Mouse (Mus musculus) lung, embryonic 16.5 days (tissue): ENCODE measurements around the gene Psg17. TPM values are rescaled to one million over a fixed set of nuclear protein-coding genes. Genes with fewer than 3 reads are reported as not detected.
A peak's percentile ranks its signal among the peaks of the same experiment; 100 is the strongest.
"Not testable (repeated sequence)": the region's sequence is repeated elsewhere in the genome, so short reads cannot be mapped to it uniquely, and the experiment has no call there.

ENCODE experiments used
- ATAC-seq: fragments of 200-750 bp; cut with Nextera tagmentation; 2 replicates; pipeline ENCODE4 v1.8.0; 2017; ENCODE audit warnings: low read depth, mild to moderate bottlenecking, moderate library complexity
- H3K27ac ChIP-seq: fragments of 300-500 bp; sonication (generic); 2 replicates; pipeline ENCODE4 v1.5.1; 2014; ENCODE audit warnings: mild to moderate bottlenecking, control low read depth, low read length
- H3K27me3 ChIP-seq: fragments of 300-500 bp; sonication (generic); 2 replicates; pipeline ENCODE4 v1.6.1; 2014; ENCODE audit warnings: low read depth, low read length, mixed read lengths; ENCODE audit not compliant: control insufficient read depth, insufficient read depth
- H3K36me3 ChIP-seq: fragments of 300-500 bp; sonication (generic); 2 replicates; pipeline ENCODE4 v1.6.1; 2014; ENCODE audit warnings: low read length; ENCODE audit not compliant: control insufficient read depth, insufficient read depth
- H3K4me1 ChIP-seq: fragments of 300-500 bp; sonication (generic); replicated peaks from 2 replicates; pipeline ENCODE4 v1.6.1; 2014; ENCODE audit warnings: low read length, mixed read lengths; ENCODE audit not compliant: control insufficient read depth, insufficient read depth
- H3K4me2 ChIP-seq: fragments of 300-500 bp; sonication (generic); 2 replicates; pipeline ENCODE4 v1.6.1; 2014; ENCODE audit warnings: low read depth, low read length, control low read depth
- H3K4me3 ChIP-seq: fragments of 300-500 bp; sonication (generic); 2 replicates; pipeline ENCODE4 v1.5.1; 2014; ENCODE audit warnings: mild to moderate bottlenecking, low read length, control low read depth
- H3K9ac ChIP-seq: fragments of 300-500 bp; sonication (generic); 2 replicates; pipeline ENCODE4 v1.6.1; 2014; ENCODE audit warnings: low read length, control low read depth
- H3K9me3 ChIP-seq: fragments of 300-500 bp; sonication (generic); 2 replicates; pipeline ENCODE4 v1.6.1; 2016; ENCODE audit warnings: low read length; ENCODE audit not compliant: control insufficient read depth
- WGBS: fragments of 180-500 bp; shearing (Covaris S2); extraction: QIAGEN DNeasy Blood & Tissue Kit; methylation state at CpG from one replicate; pipeline ENCODE4 v1.1.7; 2014; 5-methylcytosine and 5-hydroxymethylcytosine counted together
- polyA plus RNA-seq: library from polyadenylated mRNA; unstranded; fragments of >200 nt; fragmentation: Nextera tagmentation; extraction: Ambion mirVana; gene quantifications from 2 replicates; pipeline ENCODE4 v1.2.1, GENCODE M21; 2015

Gene Psg17
- polyA plus RNA-seq, 1 experiment from 2014 or later = 0.06 TPM

- not testable (repeated sequence) for H3K27me3 ChIP-seq, ATAC-seq, H3K4me3 ChIP-seq
These were observed 30.7 kb downstream of the Psg17 start for GRCm38 (mm10) chr7:18790671-18791070.

GRCm38 (mm10) chr7:18781301-18781700 lies 40.1 kb downstream of the Psg17 start:
- not testable (repeated sequence) for H3K4me2 ChIP-seq, H3K36me3 ChIP-seq, H3K9me3 ChIP-seq, H3K9ac ChIP-seq, H3K27me3 ChIP-seq, H3K27ac ChIP-seq, H3K4me1 ChIP-seq, ATAC-seq, H3K4me3 ChIP-seq
- 37% methylated on average over 2 of the region's 2 CpGs for WGBS

More at GRCm38 (mm10) chr7:18790671-18791070, 30.7 kb downstream of the Psg17 start:
- H3K9me3 ChIP-seq, H3K9ac ChIP-seq, H3K4me1 ChIP-seq, H3K27ac ChIP-seq, H3K36me3 ChIP-seq, H3K4me2 ChIP-seq: not testable (repeated sequence)

GRCm38 (mm10) chr7:18779337-18779781 lies 42.0 kb downstream of the Psg17 start:
- H3K36me3 ChIP-seq = no peaks in the 10 kb centered on the region
- no peak overlapping the region for H3K4me3 ChIP-seq
- no peaks in the 10 kb centered on the region for H3K27me3 ChIP-seq
- H3K27ac ChIP-seq = no peak overlapping the region
- no peaks in the 10 kb centered on the region for H3K4me1 ChIP-seq
- H3K4me2 ChIP-seq = no peak overlapping the region
- H3K9me3 ChIP-seq = no peaks in the 10 kb centered on the region
- no peak overlapping the region for H3K9ac ChIP-seq
- ATAC-seq = peak; percentile 75

Other genes with a start within 250 kb of the Psg17 start
- not detected in 2 replicates for gene Psg23, start 205.1 kb downstream of the Psg17 start, polyA plus RNA-seq
- not detected in 2 replicates for gene Psg21, start 164.9 kb downstream of the Psg17 start, polyA plus RNA-seq
- not detected in 2 replicates for gene Psg20, start 135.4 kb downstream of the Psg17 start, polyA plus RNA-seq
- not detected in 2 replicates for gene Psg22, start 103.5 kb downstream of the Psg17 start, polyA plus RNA-seq
- not detected in 2 replicates for gene Psg19, start 23.1 kb downstream of the Psg17 start, polyA plus RNA-seq
- 2.3 and 3.0 TPM in 2 replicates for gene Mill2, start 18.4 kb upstream of the Psg17 start, polyA plus RNA-seq
- gene Pglyrp1, start 49.7 kb upstream of the Psg17 start, polyA plus RNA-seq = 12.5 and 18.1 TPM in 2 replicates
- gene Ccdc61, start 88.8 kb upstream of the Psg17 start, polyA plus RNA-seq = 30.8 and 32.7 TPM in 2 replicates
- gene Nova2, start 104.3 kb upstream of the Psg17 start, polyA plus RNA-seq = 0.89 and 0.99 TPM in 2 replicates
- not detected in 2 replicates for gene Nanos2, start 165.8 kb upstream of the Psg17 start, polyA plus RNA-seq
- gene Mypop, start 169.6 kb upstream of the Psg17 start, polyA plus RNA-seq = 2.1 and 2.8 TPM in 2 replicates
- 16.0 and 16.5 TPM in 2 replicates for gene Irf2bp1, start 182.4 kb upstream of the Psg17 start, polyA plus RNA-seq
- 2.3 TPM in 2 replicates for gene Foxa3, start 201.9 kb upstream of the Psg17 start, polyA plus RNA-seq
- gene Sympk, start 202.8 kb upstream of the Psg17 start, polyA plus RNA-seq = 27.4 and 27.5 TPM in 2 replicates
- gene Rsph6a, start 233.1 kb upstream of the Psg17 start, polyA plus RNA-seq = not detected in 2 replicates